Mouse (Mus musculus) forebrain, embryonic 15.5 days (tissue): Measurements from ENCODE around the gene Bclaf1. TPM values are rescaled to one million over a fixed set of nuclear protein-coding genes. Genes with fewer than 3 reads are reported as not detected.

ENCODE experiments used
- ATAC-seq: fragments of 200-750 bp; cut with Nextera tagmentation; replicated peaks from 2 replicates; pipeline ENCODE4 v1.8.0; 2017; ENCODE audit warnings: mild to moderate bottlenecking, moderate TSS enrichment, moderate library complexity
- H3K27ac ChIP-seq: fragments of 300-500 bp; sonication (generic); replicated peaks from 2 replicates; pipeline ENCODE4 v1.5.1; 2015; ENCODE audit warnings: mild to moderate bottlenecking, inconsistent platforms
- H3K27me3 ChIP-seq: fragments of 300-500 bp; sonication (generic); 2 replicates; pipeline ENCODE4 v1.6.1; 2015; ENCODE audit warnings: inconsistent platforms
- H3K36me3 ChIP-seq: fragments of 300-500 bp; sonication (generic); 2 replicates; pipeline ENCODE4 v1.6.1; 2015; ENCODE audit warnings: mild to moderate bottlenecking, inconsistent platforms
- H3K4me1 ChIP-seq: fragments of 300-500 bp; sonication (generic); 2 replicates; pipeline ENCODE4 v1.6.1; 2015; ENCODE audit warnings: inconsistent platforms
- H3K4me2 ChIP-seq: fragments of 300-500 bp; sonication (generic); replicated peaks from 2 replicates; pipeline ENCODE4 v1.6.1; 2015; ENCODE audit warnings: mild to moderate bottlenecking, inconsistent platforms
- H3K4me3 ChIP-seq: fragments of 300-500 bp; sonication (generic); 2 replicates; pipeline ENCODE4 v1.5.1; 2015; ENCODE audit warnings: mild to moderate bottlenecking, inconsistent platforms
- H3K9ac ChIP-seq: fragments of 300-500 bp; sonication (generic); replicated peaks from 2 replicates; pipeline ENCODE4 v1.6.1; 2015; ENCODE audit warnings: mild to moderate bottlenecking, inconsistent platforms
- H3K9me3 ChIP-seq: fragments of 300-500 bp; sonication (generic); 2 replicates; pipeline ENCODE4 v1.6.1; 2016; ENCODE audit warnings: inconsistent platforms
- WGBS: fragments of 180-500 bp; shearing (Covaris S2); methylation state at CpG from one replicate; pipeline ENCODE4 v1.1.7; 2015; ENCODE audit warnings: mixed read lengths; 5-methylcytosine and 5-hydroxymethylcytosine counted together
- microRNA-seq: library from miRNA; unstranded; fragments of <30 nt; microRNA quantifications from one replicate; pipeline ENCODE4, GENCODE M21; 2016
- polyA plus RNA-seq: library from polyadenylated mRNA; unstranded; fragments of >200 nt; fragmentation: Nextera tagmentation; extraction: Ambion mirVana; gene quantifications from 2 replicates; pipeline ENCODE4 v1.2.1, GENCODE M21; 2015

Gene Bclaf1
- polyA plus RNA-seq, 1 experiment from 2014 or later: 133 TPM

- 73% methylated on average over 6 of the region's 6 CpGs for WGBS
- H3K9ac ChIP-seq: no peak overlapping the region
- H3K9me3 ChIP-seq: no peaks in the 10 kb centered on the region
- ATAC-seq: peak; percentile 66
- H3K36me3 ChIP-seq: no peaks in the 10 kb centered on the region
- peaks cover 27% of the 10 kb centered on the region for H3K4me1 ChIP-seq
- H3K4me2 ChIP-seq: no peak overlapping the region
- H3K27ac ChIP-seq: no peak overlapping the region
- H3K4me3 ChIP-seq: no peak overlapping the region
- no peaks in the 10 kb centered on the region for H3K27me3 ChIP-seq
Measured at GRCm38 (mm10) chr10:20382807-20383419, 70.6 kb downstream of the Bclaf1 start.

DNA sequence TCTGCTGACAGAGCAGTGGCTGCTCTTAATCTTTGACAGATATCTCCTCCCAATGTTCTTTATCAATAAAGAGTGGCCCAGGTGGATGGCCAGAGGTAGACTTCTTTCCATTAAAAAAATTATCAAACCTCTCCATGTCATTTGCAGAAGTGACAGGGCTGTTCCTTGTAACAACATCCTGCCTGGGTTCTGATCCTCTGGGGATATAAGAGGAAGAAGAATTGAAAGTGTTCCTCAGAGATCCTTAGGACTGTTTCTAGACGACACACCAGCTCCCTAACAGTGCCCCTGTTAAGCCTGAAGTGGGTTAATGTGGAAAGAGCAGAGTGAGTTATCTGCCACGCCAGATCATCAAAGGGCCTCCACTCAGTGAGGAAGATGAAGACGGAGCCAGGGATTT, 78.3 kb downstream of the Bclaf1 start:
- H3K4me1 ChIP-seq: no peaks in the 10 kb centered on the region
- ATAC-seq: no peak
- no peak overlapping the region for H3K4me3 ChIP-seq
- H3K4me2 ChIP-seq: no peak overlapping the region
- H3K9me3 ChIP-seq: no peaks in the 10 kb centered on the region
- no peak overlapping the region for H3K27ac ChIP-seq
- no peak overlapping the region for H3K9ac ChIP-seq
- no peaks in the 10 kb centered on the region for H3K36me3 ChIP-seq
- H3K27me3 ChIP-seq: no peaks in the 10 kb centered on the region
- 69% methylated on average over 3 of the region's 3 CpGs for WGBS

Small RNAs within 50 kb of the gene (microRNA-seq; reads per million reads assigned to microRNA genes)
- not detected for gene Mir6413

Other genes with a start within 250 kb of the Bclaf1 start
- 4.7 and 6.2 TPM in 2 replicates for gene Map7, start 164.0 kb upstream of the Bclaf1 start, polyA plus RNA-seq
- gene Mtfr2, start 35.3 kb downstream of the Bclaf1 start, polyA plus RNA-seq: 1.2 and 1.3 TPM in 2 replicates